Comparison of ENCODE assay signal across 10 mouse cellular contexts in the genomic region with DNA sequence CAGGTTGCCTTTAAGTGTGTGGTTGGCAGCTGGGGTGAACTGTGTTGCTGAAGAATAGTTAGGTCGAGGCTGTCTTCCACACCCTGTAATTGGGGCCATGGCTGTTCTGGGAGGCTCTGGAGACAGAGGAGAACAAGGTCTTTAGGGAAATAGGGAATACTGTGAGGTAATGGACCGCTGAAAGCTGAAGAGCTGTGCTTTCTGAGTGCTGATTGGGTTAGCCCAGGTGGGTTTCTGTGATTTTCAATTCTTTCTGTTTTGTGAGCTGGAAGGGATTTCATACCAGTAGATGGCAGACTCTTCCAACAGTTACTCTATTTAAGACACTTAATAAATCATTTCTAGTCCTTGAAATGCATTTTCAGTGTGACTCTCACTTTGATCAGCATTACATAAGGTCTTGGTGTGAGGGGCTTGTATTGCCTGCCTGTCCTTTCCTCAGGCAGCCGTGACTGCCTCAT. TPM values are rescaled to one million over a fixed set of nuclear protein-coding genes. Genes with fewer than 3 reads are reported as not detected.
A peak's percentile ranks its signal among the peaks of the same experiment; 100 is the strongest.
DNase-seq lines count a peak whose midpoint lies in the region; ATAC-seq and TF ChIP-seq lines count a peak whose summit lies in the region.
"Had no signal": no experiment of that assay in that cellular context is flagged by ENCODE, and none has a peak within 500 bp of the region (broad histone marks: within the 10 kb centered on the region; RNA-seq: fewer than 3 reads in every experiment).

No protein-coding gene starts in this region.

- no peak for ATAC-seq in intestine, postnatal 0 days
- no peak for ATAC-seq in intestine, embryonic 16.5 days
- peak; percentile 74 for ATAC-seq in embryonic facial prominence, embryonic 12.5 days (ENCODE audit: insufficient number of reproducible peaks, insufficient read depth, low FRiP score, low TSS enrichment)
- ATAC-seq in limb, embryonic 13.5 days (ENCODE audit: low FRiP score, low read depth): peak; percentile 69

- 63% methylated on average over 3 of the region's 3 CpGs for WGBS in intestine, postnatal 0 days
- 60% methylated on average over 3 of the region's 3 CpGs for WGBS in intestine, embryonic 16.5 days
- 39% methylated on average over 3 of the region's 3 CpGs for WGBS in embryonic facial prominence, embryonic 12.5 days
- 20% methylated on average over 3 of the region's 3 CpGs for WGBS in limb, embryonic 13.5 days

- no peaks in the 10 kb centered on the region for H3K9me3 ChIP-seq in intestine, postnatal 0 days (ENCODE audit: control insufficient read depth)
- H3K9me3 ChIP-seq in intestine, embryonic 16.5 days (ENCODE audit: control insufficient read depth, low read length): no peaks in the 10 kb centered on the region
- H3K9me3 ChIP-seq in embryonic facial prominence, embryonic 12.5 days: no peaks in the 10 kb centered on the region
- H3K9me3 ChIP-seq in limb, embryonic 13.5 days: no peaks in the 10 kb centered on the region
- H3K9me3 ChIP-seq: neural tube, embryonic 12.5 days had no signal

- H3K36me3 ChIP-seq in intestine, postnatal 0 days (ENCODE audit: control insufficient read depth, insufficient read depth): peaks cover 18% of the 10 kb centered on the region; the same call in 1 of the 2 replicates
- H3K36me3 ChIP-seq in intestine, embryonic 16.5 days (ENCODE audit: control insufficient read depth, insufficient read depth, low read length): no peaks in the 10 kb centered on the region
- 0 out of 2 replicates have a peak, but pooled peaks cover 9% of the 10 kb centered on the region for H3K36me3 ChIP-seq in embryonic facial prominence, embryonic 12.5 days
- H3K36me3 ChIP-seq in limb, embryonic 13.5 days: peaks cover 18% of the 10 kb centered on the region
- H3K36me3 ChIP-seq: neural tube, embryonic 12.5 days had no signal

- H3K4me3 ChIP-seq in intestine, postnatal 0 days (ENCODE audit: low read depth, low read length): no peak overlapping the region
- H3K4me3 ChIP-seq in intestine, embryonic 16.5 days (ENCODE audit: low read length): no peak overlapping the region
- no peak overlapping the region for H3K4me3 ChIP-seq in embryonic facial prominence, embryonic 12.5 days
- no peak overlapping the region for H3K4me3 ChIP-seq in limb, embryonic 13.5 days
- H3K4me3 ChIP-seq: erythroblast, embryonic 14.5 days; neural tube, embryonic 12.5 days had no signal

- H3K27ac ChIP-seq in intestine, postnatal 0 days (ENCODE audit: low read depth, low read length): no peak overlapping the region
- H3K27ac ChIP-seq in intestine, embryonic 16.5 days (ENCODE audit: low read length): no peak overlapping the region
- H3K27ac ChIP-seq in embryonic facial prominence, embryonic 12.5 days: no peak overlapping the region
- H3K27ac ChIP-seq in limb, embryonic 13.5 days: no peak overlapping the region
- H3K27ac ChIP-seq: neural tube, embryonic 12.5 days had no signal

- H3K9ac ChIP-seq in intestine, postnatal 0 days (ENCODE audit: low read depth, low read length): no peak overlapping the region
- no peak overlapping the region for H3K9ac ChIP-seq in intestine, embryonic 16.5 days (ENCODE audit: low read depth, low read length)
- H3K9ac ChIP-seq in embryonic facial prominence, embryonic 12.5 days: no peak overlapping the region
- no peak overlapping the region for H3K9ac ChIP-seq in limb, embryonic 13.5 days
- H3K9ac ChIP-seq: neural tube, embryonic 12.5 days had no signal

- peak; percentile 37 for DNase-seq in NIH3T3 (ENCODE audit: low read depth)
- DNase-seq in thymus, postnatal 14 days: no peak
- no peak for DNase-seq in spleen, adult 12 weeks (ENCODE audit: low spot score)
- no peak for DNase-seq in right cerebral cortex, postnatal 14 days

- no peak overlapping the region for H3K4me2 ChIP-seq in intestine, postnatal 0 days (replicated peaks; ENCODE audit: low read depth)
- no peak overlapping the region for H3K4me2 ChIP-seq in intestine, embryonic 16.5 days (ENCODE audit: low read depth, low read length)
- H3K4me2 ChIP-seq in embryonic facial prominence, embryonic 12.5 days (replicated peaks): no peak overlapping the region
- H3K4me2 ChIP-seq in limb, embryonic 13.5 days (replicated peaks): no peak overlapping the region
- H3K4me2 ChIP-seq: neural tube, embryonic 12.5 days had no signal

- peak; percentile 45 for TF ChIP-seq CTCF in intestine, postnatal 0 days (IDR thresholded peaks at IDR 0.05; ENCODE audit: low read depth)

- H3K27me3 ChIP-seq in intestine, postnatal 0 days (replicated peaks; ENCODE audit: control insufficient read depth, insufficient read depth, low read length): no peaks in the 10 kb centered on the region
- H3K27me3 ChIP-seq in intestine, embryonic 16.5 days (replicated peaks; ENCODE audit: control insufficient read depth, insufficient read depth, low read length): no peaks in the 10 kb centered on the region
- no peaks in the 10 kb centered on the region for H3K27me3 ChIP-seq in embryonic facial prominence, embryonic 12.5 days
- H3K27me3 ChIP-seq in limb, embryonic 13.5 days: no peaks in the 10 kb centered on the region
- H3K27me3 ChIP-seq: neural tube, embryonic 12.5 days had no signal

- H3K4me1 ChIP-seq in intestine, postnatal 0 days (replicated peaks; ENCODE audit: control insufficient read depth, insufficient read depth, low read length): no peaks in the 10 kb centered on the region
- H3K4me1 ChIP-seq in intestine, embryonic 16.5 days (ENCODE audit: control insufficient read depth, insufficient read depth, low read length): no peaks in the 10 kb centered on the region
- no peaks in the 10 kb centered on the region for H3K4me1 ChIP-seq in embryonic facial prominence, embryonic 12.5 days
- peaks cover 7% of the 10 kb centered on the region; the same call in 1 of the 2 replicates for H3K4me1 ChIP-seq in limb, embryonic 13.5 days
- H3K4me1 ChIP-seq: neural tube, embryonic 12.5 days had no signal

RNA-seq across cellular contexts. Expression of a gene that starts 24.5 kb away (rescaled TPM):
- polyA plus RNA-seq in intestine, postnatal 0 days (2015; fragmentation: Nextera tagmentation; extraction: Ambion mirVana): 13.9 TPM in 2 replicates
- polyA plus RNA-seq in intestine, embryonic 16.5 days (2015; fragmentation: Nextera tagmentation; extraction: Ambion mirVana): 16.9 and 17.2 TPM in 2 replicates
- 15.8 and 16.3 TPM in 2 replicates for polyA plus RNA-seq in embryonic facial prominence, embryonic 12.5 days (2016; fragmentation: Nextera tagmentation; extraction: Ambion mirVana)
- 15.9 and 16.7 TPM in 2 replicates for polyA plus RNA-seq in limb, embryonic 13.5 days (2015; fragmentation: Nextera tagmentation; extraction: Ambion mirVana)

RNA-seq across cellular contexts. Expression of a gene that starts 44.4 kb away (rescaled TPM):
- 47.3 and 50.2 TPM in 2 replicates for polyA plus RNA-seq in intestine, postnatal 0 days (2015; fragmentation: Nextera tagmentation; extraction: Ambion mirVana)
- 111 and 123 TPM in 2 replicates for polyA plus RNA-seq in intestine, embryonic 16.5 days (2015; fragmentation: Nextera tagmentation; extraction: Ambion mirVana)
- polyA plus RNA-seq in embryonic facial prominence, embryonic 12.5 days (2016; fragmentation: Nextera tagmentation; extraction: Ambion mirVana): 152 and 155 TPM in 2 replicates
- polyA plus RNA-seq in limb, embryonic 13.5 days (2015; fragmentation: Nextera tagmentation; extraction: Ambion mirVana): 145 and 153 TPM in 2 replicates

Comparison
In these comparisons a context has a peak if more than half of its experiments do, and no peak if none do; other contexts are left out.
1. ATAC-seq: peak in embryonic facial prominence, embryonic 12.5 days (single experiment) and limb, embryonic 13.5 days (single experiment); none in intestine, postnatal 0 days (single experiment) and intestine, embryonic 16.5 days (single experiment).